Mouse (Mus musculus): ENCODE measurements at regions not wholly inside any gene's neighbourhood (a gene's known extent, or its start where the extent isn't known, plus 50 kb on each side); places are given as distances from the start of the nearest gene placed in this dataset.

- no peak for DNase-seq
Observed at GRCm38 (mm10) chr12:44145321-44145720, 64.8 kb downstream of the Dnajb9 start.

GRCm38 (mm10) chr12:44139026-44139425 lies 71.1 kb downstream of the Dnajb9 start:
- DNase-seq = no peak

GRCm38 (mm10) chr12:44128874-44129273 lies 81.3 kb downstream of the Dnajb9 start:
- DNase-seq = no peak

- DNase-seq = no peak
Observed at GRCm38 (mm10) chr12:44105085-44105484, 105.0 kb downstream of the Dnajb9 start.

- no peak for DNase-seq
Observed at GRCm38 (mm10) chr12:44099188-44099587, 110.9 kb downstream of the Dnajb9 start.

- no peak for DNase-seq
Observed at GRCm38 (mm10) chr12:44071766-44072165, 138.4 kb downstream of the Dnajb9 start.

- no peak for DNase-seq
Observed at GRCm38 (mm10) chr12:44056493-44057163, 153.5 kb downstream of the Dnajb9 start.

GRCm38 (mm10) chr12:44045806-44046205 lies 164.3 kb downstream of the Dnajb9 start:
- no peak for DNase-seq

GRCm38 (mm10) chr12:44044388-44045105 lies 165.6 kb downstream of the Dnajb9 start:
- no peak for DNase-seq

- no peak for DNase-seq
Observed at GRCm38 (mm10) chr12:44006795-44007194, 203.3 kb downstream of the Dnajb9 start.

GRCm38 (mm10) chr12:43983548-43983947 lies 226.6 kb downstream of the Dnajb9 start:
- DNase-seq = no peak

- peak; percentile 2 for DNase-seq
Observed at GRCm38 (mm10) chr12:43963973-43964372, 246.2 kb downstream of the Dnajb9 start.

GRCm38 (mm10) chr12:43962551-43963120 lies 247.5 kb downstream of the Dnajb9 start:
- DNase-seq = peak; percentile 2

GRCm38 (mm10) chr12:43924228-43924627 lies 285.9 kb downstream of the Dnajb9 start:
- no peak for DNase-seq

- DNase-seq = no peak
Observed at GRCm38 (mm10) chr12:43920396-43920795, 289.7 kb downstream of the Dnajb9 start.

GRCm38 (mm10) chr12:43919114-43919513 lies 291.0 kb downstream of the Dnajb9 start:
- no peak for DNase-seq

- no peak for DNase-seq
Observed at GRCm38 (mm10) chr12:43916779-43917178, 293.3 kb downstream of the Dnajb9 start.

- DNase-seq = no peak
Observed at GRCm38 (mm10) chr12:43899273-43899672, 310.9 kb downstream of the Dnajb9 start.

GRCm38 (mm10) chr12:43885596-43885995 lies 324.5 kb downstream of the Dnajb9 start:
- DNase-seq = peak; percentile 5

GRCm38 (mm10) chr12:43860479-43860878 lies 349.6 kb downstream of the Dnajb9 start:
- no peak for DNase-seq

- DNase-seq = no peak
Observed at GRCm38 (mm10) chr12:43856370-43856769, 353.8 kb downstream of the Dnajb9 start.

GRCm38 (mm10) chr12:43852246-43852645 lies 357.9 kb downstream of the Dnajb9 start:
- DNase-seq = peak; percentile 13

- DNase-seq = no peak
Observed at GRCm38 (mm10) chr12:43851264-43852009, 358.7 kb downstream of the Dnajb9 start.

All from adrenal gland, postnatal 10 days (tissue).